Mouse (Mus musculus) c-Kit-positive CD71-negative TER-119-negative erythroid progenitor cells, embryonic 14.5 days (primary cell): Measurements from ENCODE around the gene Trim41.
A peak's percentile ranks its signal among the peaks of the same experiment; 100 is the strongest.
"Not testable (repeated sequence)": the region's sequence is repeated elsewhere in the genome, so short reads cannot be mapped to it uniquely, and the experiment has no call there.

Experiments used
- DNase-seq: peaks from one replicate; pipeline ENCODE4 v3.0.0-alpha.2; 2013; ENCODE audit warnings: low read depth

Gene Trim41

DNA sequence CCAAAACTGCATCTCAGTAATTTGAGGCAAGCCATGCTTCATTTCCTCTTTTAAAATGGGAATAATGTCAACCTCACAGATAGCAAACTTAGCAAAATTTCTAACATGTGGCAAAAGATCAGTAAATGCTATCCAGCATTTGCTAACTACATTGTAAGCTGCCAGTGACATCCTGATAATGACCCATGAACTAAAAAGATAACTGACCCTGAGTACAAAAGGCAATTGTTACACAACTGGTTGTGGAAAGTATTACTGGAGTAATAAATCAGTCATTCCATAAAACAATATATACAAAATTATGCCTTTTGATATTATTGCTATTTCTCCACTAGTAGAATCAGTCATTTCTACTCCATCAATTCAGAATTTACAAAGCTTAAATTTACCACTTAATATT, 3.4 kb downstream of the Trim41 start:
- no peak for DNase-seq

GRCm38 (mm10) chr11:48810142-48810541, 7.0 kb downstream of the Trim41 start:
- DNase-seq: no peak

- no peak for DNase-seq
Observed at GRCm38 (mm10) chr11:48809434-48809830, 7.7 kb downstream of the Trim41 start.

DNA sequence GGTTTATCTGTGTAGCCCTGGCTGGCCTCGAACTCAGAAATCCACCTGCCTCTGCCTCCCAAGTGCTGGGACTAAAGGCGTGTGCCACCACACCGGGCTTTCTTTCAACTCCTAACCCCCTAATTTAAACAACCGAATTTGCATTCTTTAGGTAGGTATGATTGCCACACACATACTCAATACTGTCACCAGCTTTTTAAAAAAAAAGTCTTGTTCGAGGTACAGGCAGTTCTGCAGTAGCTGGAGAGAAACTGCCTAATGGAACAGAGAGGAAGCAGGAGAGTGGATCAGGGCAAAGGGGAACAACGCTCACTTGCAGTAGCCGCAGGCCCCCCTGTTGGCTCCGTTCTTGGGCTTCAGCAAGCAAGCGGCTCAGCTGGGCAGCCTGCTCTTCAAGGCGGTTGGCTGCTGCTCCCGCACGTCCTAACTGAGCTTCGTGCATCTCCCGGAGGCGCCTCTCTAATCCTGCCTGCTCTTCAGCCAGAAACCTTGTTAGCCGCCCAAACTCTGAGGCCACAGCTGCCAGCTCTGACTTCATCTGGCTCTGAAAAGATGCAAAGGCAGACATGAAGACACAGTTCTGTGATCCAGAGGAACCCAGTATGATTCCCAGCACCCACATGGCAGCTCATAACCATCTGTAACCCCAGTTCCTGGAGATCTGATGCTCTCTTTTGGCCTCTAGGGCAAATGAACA, 8.3 kb downstream of the Trim41 start:
- no peak for DNase-seq

DNA sequence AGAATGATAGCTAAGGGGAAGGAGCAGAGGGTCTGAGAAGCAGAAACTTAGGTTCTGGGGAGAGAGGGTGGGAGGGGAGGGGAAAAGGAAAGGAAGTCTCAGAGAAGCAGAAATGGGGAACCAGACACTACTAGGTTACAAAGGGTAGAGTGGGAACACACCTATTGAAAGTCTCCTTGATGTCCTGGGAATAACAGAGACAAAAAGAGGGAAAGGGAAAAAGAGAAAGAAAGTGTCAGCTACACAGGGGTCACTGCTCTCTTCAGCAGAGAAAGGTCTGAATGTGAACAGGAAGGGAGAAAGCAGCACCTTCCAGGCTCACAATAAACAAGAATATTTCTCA, 8.9 kb downstream of the Trim41 start:
- no peak for DNase-seq

DNA sequence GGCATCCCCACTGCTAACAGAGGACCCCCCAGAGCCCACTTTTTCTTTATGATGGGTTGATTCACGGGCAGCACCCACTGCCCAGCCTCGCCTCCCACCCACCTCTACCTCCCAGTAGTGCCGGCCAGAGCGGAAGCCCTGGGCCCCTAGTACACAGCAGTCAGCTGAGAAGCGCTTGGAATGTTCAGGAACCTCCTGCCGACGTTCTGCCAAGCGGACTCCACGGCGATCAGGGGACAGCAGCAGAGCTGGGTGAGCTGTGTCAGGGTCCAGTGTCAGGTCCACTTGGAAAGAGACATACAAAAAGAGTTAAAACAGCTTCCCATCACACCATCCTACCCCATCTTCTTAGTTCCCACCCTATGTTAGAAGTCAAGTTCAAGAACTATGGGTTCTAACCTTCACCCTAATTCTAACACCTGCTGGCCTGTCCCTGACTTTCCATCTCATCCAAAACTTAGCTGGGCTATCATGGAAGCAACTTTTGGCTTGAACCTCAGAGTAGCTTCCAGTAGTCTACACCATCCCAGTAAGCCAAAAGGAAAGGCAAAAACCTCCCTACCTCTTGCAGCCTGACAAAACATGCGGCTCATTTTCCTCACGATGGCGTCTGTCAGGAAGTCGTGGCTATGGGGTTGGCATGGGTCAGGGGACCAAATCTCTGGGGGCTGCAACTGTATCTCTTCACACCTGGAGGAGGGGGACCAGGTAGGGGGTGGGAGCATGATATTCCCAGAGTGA, 9.4 kb downstream of the Trim41 start:
- DNase-seq: no peak

- no peak for DNase-seq
Observed at GRCm38 (mm10) chr11:48806856-48807562, 10.1 kb downstream of the Trim41 start.

- no peak for DNase-seq
Observed at GRCm38 (mm10) chr11:48804922-48805321, 12.2 kb downstream of the Trim41 start.

GRCm38 (mm10) chr11:48803988-48804387, 13.2 kb downstream of the Trim41 start:
- DNase-seq: no peak

GRCm38 (mm10) chr11:48801831-48802772, 15.1 kb downstream of the Trim41 start:
- DNase-seq: no peak

GRCm38 (mm10) chr11:48799921-48800701, 17.0 kb downstream of the Trim41 start, which contains the start of gene Rack1:
TSS of gene Rack1 (plus strand) at chr11:48800332.
- peak; percentile 84 for DNase-seq

DNA sequence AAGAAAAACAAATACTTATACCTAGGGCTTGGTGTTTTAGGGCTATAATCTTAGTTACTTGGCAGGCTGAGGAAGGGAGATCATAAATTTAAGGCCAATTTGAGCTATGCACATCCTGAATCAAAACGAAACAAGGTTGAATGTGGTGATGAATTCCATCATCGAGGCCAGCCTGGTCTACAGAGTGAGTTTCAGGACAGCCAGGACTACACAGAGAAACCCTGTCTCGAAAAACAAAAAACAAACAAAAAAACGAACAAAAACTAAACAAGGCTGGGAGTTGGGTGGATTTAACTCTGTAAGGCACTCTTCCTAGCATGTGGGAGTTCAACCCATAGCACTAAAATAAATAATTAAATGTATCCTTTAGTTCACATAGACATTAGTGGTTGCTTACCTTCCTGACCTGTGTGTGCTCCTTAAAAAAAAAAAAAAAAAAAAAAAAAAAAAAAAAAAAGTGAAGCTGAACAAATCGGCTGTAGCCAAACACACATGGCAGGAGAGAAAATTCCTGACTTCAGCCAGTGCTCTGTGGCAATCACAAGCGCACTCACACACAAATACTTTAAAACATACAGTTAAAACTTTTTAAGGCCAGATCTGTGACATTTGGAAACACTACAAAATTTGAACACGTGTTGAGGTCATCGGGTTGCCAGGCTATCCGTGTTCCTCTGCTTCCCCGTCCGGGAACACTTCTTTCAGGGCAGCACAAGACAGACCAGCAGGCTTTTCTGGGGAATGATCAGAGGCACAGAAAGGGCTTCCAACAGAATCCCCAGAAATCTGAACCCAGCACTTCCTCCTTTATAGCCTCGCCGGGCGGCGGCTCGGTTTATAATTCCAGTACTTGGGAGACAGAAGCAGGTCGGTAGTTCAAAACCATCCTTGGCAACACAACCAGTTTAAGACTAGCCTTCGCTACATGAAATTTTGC, 17.9 kb downstream of the Trim41 start:
- no peak for DNase-seq

DNA sequence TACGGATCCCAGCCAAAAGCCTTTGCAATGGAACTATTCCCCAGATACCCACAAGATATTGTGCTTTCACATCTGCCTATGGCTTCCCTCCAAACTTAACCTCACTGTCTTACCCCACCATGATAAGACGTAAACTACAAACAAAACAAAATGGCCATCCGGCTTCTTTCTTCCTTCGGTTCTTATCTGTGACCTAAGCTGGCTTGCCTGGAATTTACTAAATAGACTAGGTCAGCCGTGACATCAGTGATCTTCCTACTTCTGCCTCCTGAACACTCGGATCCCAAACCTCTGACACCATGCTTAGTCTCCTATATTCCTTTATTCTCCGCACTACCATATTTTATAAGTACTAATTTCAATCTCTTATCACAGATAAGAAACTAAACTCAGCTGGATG, 18.8 kb downstream of the Trim41 start:
- no peak for DNase-seq

DNA sequence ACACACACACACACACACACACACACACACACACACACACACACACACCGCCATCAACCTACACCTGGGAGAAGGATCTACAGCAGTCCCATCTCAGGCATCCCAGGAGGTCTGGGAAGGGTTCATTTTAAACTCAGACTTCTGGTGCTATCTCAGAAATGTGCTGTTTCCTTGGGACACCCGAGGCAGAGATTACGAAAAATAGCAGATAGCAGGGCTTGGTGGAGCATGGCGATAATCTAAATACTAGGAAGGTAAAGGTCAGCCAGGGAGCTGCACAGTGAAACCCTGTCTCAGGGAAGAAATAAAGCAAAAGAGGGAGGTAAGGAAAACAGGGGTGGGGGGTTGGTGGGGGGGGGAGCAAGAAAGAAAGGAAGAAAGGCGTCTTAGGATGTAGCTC, 19.9 kb downstream of the Trim41 start:
- no peak for DNase-seq

GRCm38 (mm10) chr11:48796290-48796689, 20.9 kb downstream of the Trim41 start:
- no peak for DNase-seq

DNA sequence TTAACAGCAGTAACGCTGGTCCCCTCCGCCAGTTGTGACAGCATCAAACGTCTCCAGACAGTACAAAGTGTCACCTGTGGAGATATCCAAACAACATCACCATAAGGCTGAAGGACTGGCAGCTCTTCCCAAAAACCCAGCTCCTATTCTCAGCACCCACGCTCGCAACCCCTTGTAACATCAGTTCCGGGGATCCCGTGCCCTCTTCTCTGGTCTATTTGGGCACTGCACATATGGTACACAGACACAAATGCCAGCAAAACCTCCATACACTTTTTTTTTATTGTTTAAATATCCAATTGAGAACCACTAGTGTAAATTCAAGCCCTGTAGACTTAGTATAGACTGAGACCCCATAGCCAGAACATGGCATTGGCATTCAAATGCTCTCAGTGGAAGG, 21.9 kb downstream of the Trim41 start:
- no peak for DNase-seq

DNA sequence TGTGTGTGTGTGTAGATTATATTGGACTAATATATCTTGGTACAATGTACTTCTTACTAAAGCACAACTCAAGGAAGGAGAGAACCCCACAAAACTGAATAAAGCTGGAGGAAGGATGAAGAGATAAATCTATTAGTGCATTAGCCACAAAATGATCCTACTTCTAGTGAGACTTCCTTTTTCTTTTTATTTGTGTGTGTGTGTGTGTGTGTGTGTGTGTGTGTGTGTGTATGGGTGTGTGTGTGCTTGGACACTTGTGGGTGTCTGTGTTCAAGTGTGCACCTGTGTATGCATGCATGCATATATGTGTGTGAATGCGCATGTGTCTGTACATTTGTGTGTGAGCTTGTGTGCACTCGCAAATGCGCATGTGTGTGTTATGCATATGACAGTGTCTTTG, 24.0 kb downstream of the Trim41 start:
- DNase-seq: no peak

- not testable (repeated sequence) for DNase-seq
Observed at GRCm38 (mm10) chr11:48791894-48792293, 25.3 kb downstream of the Trim41 start.

- DNase-seq: no peak
Observed at GRCm38 (mm10) chr11:48790946-48791345, 26.2 kb downstream of the Trim41 start.
